Mouse (Mus musculus) heart, postnatal 0 days (tissue): ENCODE data around the gene Mapkapk3.

Experiments used
- CTCF ChIP-seq: IDR thresholded peaks from 2 replicates; pipeline ENCODE4 v1.5.1; 2016; ENCODE audit warnings: antibody characterized with exemption, control low read depth, low read depth
- EP300 ChIP-seq: IDR thresholded peaks from 2 replicates; pipeline ENCODE4 v1.6.1; 2016; ENCODE audit warnings: antibody characterized with exemption, low read depth

GRCm38 (mm10) chr9:107325904-107326303 lies 36.2 kb upstream of the Mapkapk3 start:
- TF ChIP-seq EP300 (no peak), CTCF (no peak)
